Mouse (Mus musculus) layer of hippocampus, postnatal 14 days (tissue): ENCODE results near the gene Zfyve1. TPM values are rescaled to one million over a fixed set of nuclear protein-coding genes. Genes with fewer than 3 reads are reported as not detected.

Source experiments
- DNase-seq, 2 experiments: peaks; one replicate each; pipeline ENCODE4 v3.0.0; 2021 to 2022; ENCODE audit warnings: low spot score in 2 of 2, mixed read lengths in 1 of 2
- total RNA-seq, 2 experiments: library from RNA; stranded (reverse); gene quantifications; 2 replicates each; pipeline ENCODE4 v1.2.3; 2021

Gene Zfyve1
- total RNA-seq, 2 experiments from 2014 or later = 38.8 to 42.7 TPM

DNA sequence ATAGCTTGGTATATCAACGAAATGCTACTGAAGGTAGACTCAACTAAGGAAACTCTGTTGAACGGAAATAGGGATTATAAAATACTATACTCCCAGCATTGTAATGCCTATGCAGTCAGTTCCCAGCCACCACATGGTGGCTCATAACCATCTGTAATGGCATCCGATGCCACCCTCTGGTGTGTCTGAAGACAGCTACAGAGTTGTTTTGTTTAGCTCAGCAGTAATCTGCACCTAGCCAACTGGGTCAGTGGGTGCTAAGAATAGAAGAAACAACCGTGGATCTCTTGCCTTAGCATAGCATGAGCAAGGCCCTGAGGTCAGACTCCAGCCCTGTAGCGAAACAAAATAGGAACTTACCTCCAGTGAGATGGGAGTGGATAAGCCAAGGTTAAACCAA, 72.7 kb downstream of the Zfyve1 start:
- no peak for DNase-seq

DNA sequence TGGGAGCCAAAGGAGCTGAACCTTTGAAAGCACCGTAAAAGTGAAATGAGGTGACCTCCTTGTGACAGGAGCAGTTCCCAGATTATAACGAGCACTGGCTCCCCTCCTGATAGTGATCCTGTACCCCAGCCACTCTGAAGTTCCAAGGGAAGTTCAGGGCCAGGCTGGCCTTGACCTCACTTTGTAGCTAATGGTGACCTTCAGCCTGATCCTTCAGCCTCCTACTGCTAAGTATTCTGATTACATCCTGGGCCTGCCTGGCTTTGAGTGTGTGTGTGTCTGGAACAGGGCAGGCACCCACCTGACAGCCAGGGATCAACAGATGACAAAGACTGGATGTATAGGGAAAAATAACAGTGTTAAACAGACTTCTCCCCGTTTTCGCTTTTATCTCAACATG, 73.1 kb downstream of the Zfyve1 start:
- DNase-seq = no peak

DNA sequence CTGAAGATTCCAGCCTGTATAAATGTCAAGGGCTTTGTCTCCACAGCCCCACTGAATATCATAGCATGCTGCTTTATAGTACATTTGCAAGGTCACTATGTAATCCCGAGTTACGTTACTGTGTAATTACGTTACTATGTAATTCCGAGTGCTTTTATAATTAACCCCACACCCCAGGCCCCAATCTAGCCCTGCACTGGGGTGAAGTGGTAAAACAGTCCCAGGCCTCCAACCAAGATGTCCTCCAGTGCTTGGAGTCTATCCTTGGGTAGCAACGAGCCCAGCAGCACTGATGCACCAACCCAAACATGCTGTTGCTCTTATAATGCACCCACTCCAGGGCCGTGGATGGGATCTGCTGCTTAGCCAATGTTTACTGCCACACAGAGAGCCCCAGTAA, 74.0 kb downstream of the Zfyve1 start:
- DNase-seq = no peak

DNA sequence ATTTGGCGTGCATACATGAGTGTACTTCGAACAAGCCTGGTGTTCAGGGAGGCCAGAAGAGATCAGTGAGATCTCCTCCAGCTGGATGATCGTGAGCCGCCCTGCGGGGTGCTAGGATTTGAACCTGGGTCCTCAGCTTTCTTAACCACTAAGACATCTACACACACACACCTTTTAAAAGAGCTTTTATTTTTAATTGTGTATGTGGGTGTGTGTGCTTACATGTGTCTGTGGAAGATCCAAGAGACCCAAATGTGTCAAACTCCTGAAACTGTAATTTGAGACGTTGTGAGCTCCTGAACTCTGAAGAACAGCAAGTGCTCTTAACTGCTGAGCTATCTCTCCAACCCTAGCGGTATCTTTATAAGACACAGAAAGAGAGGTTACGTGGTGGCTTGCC, 75.9 kb downstream of the Zfyve1 start:
- no peak for DNase-seq

DNA sequence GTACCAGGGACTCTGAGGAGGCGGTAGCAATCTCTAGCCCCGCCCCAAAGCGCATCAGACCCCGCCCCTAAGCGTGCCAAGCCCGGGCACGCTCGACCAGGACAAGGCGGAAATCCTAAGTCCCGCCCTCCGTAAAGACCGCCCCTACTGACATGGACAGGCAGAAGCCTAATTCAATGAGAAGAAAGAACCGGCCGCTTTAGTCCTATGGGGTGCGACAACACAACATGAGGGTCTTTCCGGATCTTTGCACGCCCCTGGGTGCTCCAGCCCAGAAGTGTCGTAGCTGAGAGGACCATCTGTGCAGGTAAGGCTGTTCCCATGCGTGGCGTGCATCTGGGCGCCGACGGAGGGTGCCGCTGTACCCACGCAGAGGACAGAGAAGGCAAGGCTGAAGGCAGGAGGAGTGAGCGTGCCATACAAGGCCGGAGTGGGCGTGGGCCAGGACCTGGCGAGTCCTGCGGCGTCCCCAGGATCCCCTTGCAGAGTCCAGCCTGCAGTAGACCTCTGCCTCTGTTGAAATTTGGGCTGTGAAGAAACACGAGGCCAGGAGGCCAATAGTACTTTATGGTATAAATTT, 76.6 kb downstream of the Zfyve1 start, which contains the start of gene Dcaf4:
TSS of gene Dcaf4 (plus strand) at position 156 of the 580 bp plus-strand sequence.
- DNase-seq = peak; percentile 88 to 97

DNA sequence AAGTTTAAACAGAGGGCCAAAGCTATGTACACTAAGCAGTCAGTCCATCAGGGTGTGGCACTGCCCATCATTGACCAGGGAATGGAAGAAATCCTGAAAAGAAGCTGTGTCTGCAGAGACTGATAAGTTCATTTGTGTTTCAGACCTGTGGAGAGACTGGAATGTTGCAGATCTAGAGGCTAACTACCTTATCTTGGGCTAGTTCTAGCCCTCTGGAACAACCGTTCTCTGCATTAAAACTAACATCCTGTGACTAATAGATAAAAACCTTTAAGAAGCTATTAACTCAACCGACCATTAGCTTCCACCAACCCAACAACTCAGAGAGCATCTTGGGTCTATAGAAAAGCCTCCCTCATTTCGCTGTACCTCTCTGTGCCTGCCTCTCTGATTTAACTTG, 79.4 kb downstream of the Zfyve1 start:
- DNase-seq = no peak

DNA sequence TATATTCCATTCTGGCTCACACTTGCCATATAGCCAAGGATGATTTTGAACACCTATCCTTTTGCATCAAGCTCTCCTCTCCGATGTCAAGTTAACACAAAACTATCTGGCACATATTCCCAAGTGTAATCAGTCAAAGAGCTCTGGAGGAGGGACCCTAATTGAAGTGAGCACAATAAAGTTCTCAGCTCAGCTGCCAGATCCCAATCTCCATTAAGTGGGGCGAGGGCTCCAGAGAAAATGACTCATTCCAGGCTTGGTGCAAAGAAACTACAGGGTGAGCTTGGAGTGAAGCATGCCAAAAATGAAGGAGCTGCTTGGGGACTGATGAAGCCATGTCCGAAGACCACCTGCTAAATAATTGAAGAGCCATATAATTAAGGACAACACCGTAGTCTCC, 82.8 kb downstream of the Zfyve1 start:
- no peak for DNase-seq

DNA sequence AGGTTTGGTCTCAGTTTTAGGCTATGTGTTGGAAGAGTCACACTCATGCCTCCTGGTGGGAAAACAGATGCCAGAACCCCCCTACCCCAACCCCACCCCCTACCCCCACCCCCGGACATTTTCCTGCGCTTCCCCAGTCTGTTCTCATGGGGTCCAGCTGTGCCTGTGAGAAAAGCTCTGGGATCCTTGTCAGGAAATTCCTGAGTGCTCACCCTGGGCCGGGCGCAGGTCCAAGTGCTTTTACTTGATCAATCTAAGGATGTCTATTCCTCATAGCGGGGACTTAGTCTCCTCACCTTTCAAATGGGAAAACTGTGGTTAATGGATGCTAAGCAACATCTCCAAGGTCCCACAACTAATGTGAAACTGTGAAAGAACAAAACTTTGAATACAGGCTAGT, 83.8 kb downstream of the Zfyve1 start:
- no peak for DNase-seq

DNA sequence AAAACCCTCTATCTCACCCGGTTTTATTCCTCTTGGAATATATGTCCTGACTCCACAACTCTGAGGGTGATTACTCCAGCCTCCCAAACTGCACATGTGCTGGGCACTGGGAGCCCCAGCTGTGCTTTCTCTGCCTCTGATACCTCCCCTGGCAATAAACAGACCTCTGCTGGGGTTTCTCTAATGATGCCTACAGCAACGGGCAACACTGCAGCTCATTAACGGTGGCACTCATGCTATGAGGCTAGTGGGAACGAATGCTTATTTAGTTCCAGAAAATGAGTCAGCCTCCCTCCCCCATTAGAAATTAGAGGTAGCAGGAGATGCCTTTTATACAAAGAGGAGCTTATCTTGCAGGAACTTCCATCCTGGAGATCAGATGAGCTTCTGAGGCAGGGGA, 84.2 kb downstream of the Zfyve1 start:
- DNase-seq = no peak

DNA sequence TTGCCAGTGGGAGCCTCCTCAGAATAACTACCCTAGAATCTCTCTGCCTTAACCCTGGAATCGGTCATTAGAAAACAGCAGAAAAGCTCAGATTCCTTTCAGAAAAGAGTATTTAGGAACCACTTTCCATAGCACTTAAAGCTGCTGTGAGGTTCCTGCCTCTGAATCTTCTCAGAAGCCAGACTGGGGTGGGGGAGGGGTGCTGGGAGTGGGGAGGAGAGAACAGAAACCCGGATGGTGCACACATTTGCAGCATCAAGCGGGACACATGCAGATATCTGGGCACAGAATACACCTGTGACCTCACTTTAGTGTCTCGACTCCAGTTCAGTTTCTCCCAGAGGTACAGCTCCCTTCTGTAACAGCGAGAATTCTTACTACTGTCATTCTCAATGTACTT, 86.4 kb downstream of the Zfyve1 start:
- DNase-seq = no peak

DNA sequence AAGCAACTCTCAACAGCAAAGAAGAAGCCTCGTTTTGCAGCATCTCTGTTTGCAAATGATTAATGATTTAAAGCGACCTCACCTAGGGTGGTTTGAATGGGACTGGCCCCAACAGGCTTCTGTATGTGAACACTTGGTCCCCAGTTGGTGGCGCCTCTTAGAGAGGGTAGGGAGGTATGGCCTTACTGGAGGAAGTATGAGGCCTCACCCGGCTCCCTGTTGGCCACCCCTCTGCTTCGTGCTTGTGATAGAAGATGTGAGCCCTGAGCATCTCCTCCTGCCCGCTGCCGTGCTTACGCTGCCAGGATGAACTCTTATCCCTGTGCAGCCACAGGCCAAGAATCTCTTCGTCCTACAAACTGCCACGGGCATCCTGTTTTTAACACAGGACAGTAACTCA, 90.5 kb downstream of the Zfyve1 start:
- no peak for DNase-seq

DNA sequence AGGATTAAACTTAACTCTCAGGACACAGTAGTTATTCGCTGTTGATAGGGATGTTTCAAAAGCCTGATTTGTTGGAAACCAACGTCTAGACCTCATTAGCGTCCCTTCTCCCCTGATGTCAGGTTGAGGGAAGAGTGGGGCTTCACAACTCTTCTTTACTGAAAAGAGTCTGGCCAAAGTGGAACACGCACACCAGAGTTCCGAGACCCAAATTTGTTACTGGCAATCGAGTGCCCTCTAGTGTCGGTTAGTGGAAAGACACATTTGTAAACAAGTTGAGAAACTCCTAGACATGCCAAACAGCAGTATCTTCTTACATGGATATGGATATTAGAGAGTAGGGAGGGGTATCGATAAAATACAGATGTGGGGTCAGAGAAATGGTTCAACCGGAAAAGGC, 94.8 kb downstream of the Zfyve1 start:
- DNase-seq = peak; percentile 61 to 86

DNA sequence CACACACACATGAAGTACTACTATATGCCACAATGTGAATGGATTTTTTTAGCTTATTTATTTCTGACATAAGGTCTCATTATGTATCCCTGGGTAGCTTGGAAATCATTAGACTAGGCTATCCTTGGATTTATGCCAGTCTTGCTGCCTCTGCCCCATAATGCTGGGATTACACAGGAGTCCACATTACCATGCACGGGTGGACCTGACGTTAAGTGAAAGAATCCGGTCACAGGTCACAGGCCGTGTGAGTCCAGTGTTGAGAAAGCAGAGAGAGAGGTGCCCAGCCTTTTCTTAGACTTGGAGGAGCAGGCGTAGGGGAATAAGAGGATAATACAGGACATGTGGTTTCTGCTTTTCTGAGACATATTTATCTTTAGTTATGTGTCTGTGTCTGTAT, 97.8 kb downstream of the Zfyve1 start:
- no peak for DNase-seq

DNA sequence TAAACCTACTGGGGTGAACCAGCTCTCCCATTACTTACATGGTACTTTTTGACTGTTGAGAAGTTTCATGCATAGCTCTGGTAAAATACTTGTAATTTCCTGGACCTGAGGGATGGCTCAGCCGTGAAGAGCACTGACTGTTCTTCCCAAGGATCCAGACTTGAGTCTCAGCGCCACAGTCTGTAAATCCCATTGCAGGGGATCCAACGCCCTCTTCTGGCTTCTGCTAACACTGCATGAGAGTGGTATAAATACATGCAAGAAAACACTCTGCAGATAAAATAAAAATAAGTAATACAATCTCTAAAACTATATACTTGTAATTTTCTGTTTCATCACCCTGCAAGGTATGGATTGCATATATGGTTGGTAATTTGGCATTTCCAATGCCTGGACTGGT, 99.1 kb downstream of the Zfyve1 start:
- DNase-seq = no peak

DNA sequence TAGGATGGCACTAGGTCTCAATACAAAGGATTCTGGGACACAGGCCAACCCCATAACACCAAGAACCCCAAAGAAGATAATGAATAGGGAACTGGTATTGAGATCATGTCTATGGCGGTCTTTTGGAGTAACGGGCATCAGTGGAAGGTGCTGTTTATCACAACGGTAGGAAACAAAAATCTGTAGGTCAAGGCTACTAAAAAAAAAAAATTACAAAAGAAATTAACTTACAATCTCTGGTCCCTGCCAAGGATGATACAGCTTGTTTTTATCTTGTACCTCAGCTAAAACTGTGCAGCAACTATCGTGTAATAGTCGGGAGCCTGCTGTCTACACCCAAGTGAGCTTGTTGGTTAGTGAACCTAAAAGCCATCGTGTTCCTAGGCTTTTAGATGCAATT, 100.3 kb downstream of the Zfyve1 start:
- no peak for DNase-seq

Other genes with a start within 250 kb of the Zfyve1 start
- gene Dpf3, start 109.5 kb downstream of the Zfyve1 start, total RNA-seq = 10 to 100 TPM; 26.4 to 27.8 TPM
- 10 to 100 TPM; 31.8 to 32.1 TPM for gene Dcaf4, start 76.8 kb downstream of the Zfyve1 start, total RNA-seq
- gene Rbm25, start 34.0 kb upstream of the Zfyve1 start, total RNA-seq = 100 to 1,000 TPM; 118 to 121 TPM
- 10 to 100 TPM; 60.5 to 67.4 TPM for gene Psen1, start 90.9 kb upstream of the Zfyve1 start, total RNA-seq
- gene Papln, start 166.4 kb upstream of the Zfyve1 start, total RNA-seq = 1 to 10 TPM; 1.4 to 3.7 TPM